Mouse (Mus musculus) embryonic stem cell, embryonic (primary cell): ENCODE results near the gene Ldlr.

Experiments
- CTCF ChIA-PET, 4 experiments: fragments of 300-600 bp in 2 of 4; fragments of 350-600 bp in 2 of 4; sonication (Branson Sonifier 250); formaldehyde crosslinking; loops; one replicate each; lab custom pipeline; 2022; ENCODE audit warnings: inconsistent platforms in 2 of 4; lab: Charles Lee
- POLR2A ChIA-PET, 4 experiments: fragments of 300-600 bp in 2 of 4; fragments of 350-600 bp in 2 of 4; sonication (Branson Sonifier 250); formaldehyde crosslinking; loops; one replicate each; lab custom pipeline; 2022; ENCODE audit warnings: antibody characterized with exemption in 4 of 4, inconsistent platforms in 1 of 4; lab: Charles Lee

Gene Ldlr

GRCm38 (mm10) chr9:21737188-21737587 is 13.9 kb downstream of the Ldlr start:
- ChIA-PET POLR2A (interaction anchor here in 3 of 4 experiments (0.8 to 26.2 kb wide), 19 partner anchors 12 to 196 kb away, joined by 3 to 656 read pairs (median 6); partner anchors contain the start of genes Ldlr (in 3 of the 3), Kank2 (in 2 of the 3), Spc24 (in 2 of the 3) and Timm29 (in 1 of the 3)), CTCF (interaction anchor here in 3 of 4 experiments (0.9 to 2.3 kb wide), 6 partner anchors 13 to 136 kb away, joined by 3 to 13 read pairs (median 6); partner anchors contain the start of gene Spc24 (in 1 of the 3))

GRCm38 (mm10) chr9:21738776-21739175 is 15.5 kb downstream of the Ldlr start:
- ChIA-PET CTCF (interaction anchor here in 2 of 4 experiments (0.9 to 2.0 kb wide), 2 partner anchors 14 to 66 kb away, joined by 3 to 5 read pairs; no protein-coding TSS in a partner anchor), POLR2A (interaction anchor here in 3 of 4 experiments (0.9 to 26.2 kb wide), 9 partner anchors 11 to 79 kb away, joined by 3 to 656 read pairs (median 9); partner anchors contain the start of genes Ldlr (in 3 of the 3) and Spc24 (in 1 of the 3))

GRCm38 (mm10) chr9:21740427-21740826 is 17.1 kb downstream of the Ldlr start:
- ChIA-PET CTCF (interaction anchor here in 3 of 4 experiments (0.6 to 1.2 kb wide), 3 partner anchors 20 to 64 kb away, joined by 3 read pairs; no protein-coding TSS in a partner anchor), POLR2A (interaction anchor here in 3 of 4 experiments (0.6 to 26.2 kb wide), 14 partner anchors 9 to 98 kb away, joined by 3 to 656 read pairs (median 6); partner anchors contain the start of genes Ldlr (in 3 of the 3) and Spc24 (in 2 of the 3))

GRCm38 (mm10) chr9:21741514-21741913 is 18.2 kb downstream of the Ldlr start:
- CTCF ChIA-PET, result no interaction called here
- POLR2A ChIA-PET, result interaction anchor here in 3 of 4 experiments (0.7 to 26.2 kb wide), 13 partner anchors 9 to 53 kb away, joined by 3 to 656 read pairs (median 4); partner anchors contain the start of genes Ldlr (in 2 of the 3) and Spc24 (in 2 of the 3)

GRCm38 (mm10) chr9:21747238-21747774 is 24.0 kb downstream of the Ldlr start:
- POLR2A ChIA-PET, result interaction anchor here in 3 of 4 experiments (0.8 to 34.0 kb wide), 8 partner anchors 9 to 42 kb away, joined by 3 to 1056 read pairs (median 4); partner anchors contain the start of genes Ldlr (in 2 of the 3), Kank2 (in 1 of the 3) and Spc24 (in 1 of the 3)

GRCm38 (mm10) chr9:21748033-21748432 is 24.8 kb downstream of the Ldlr start:
- ChIA-PET POLR2A (interaction anchor here in 2 of 4 experiments (0.7 to 34.0 kb wide), 9 partner anchors 8 to 39 kb away, joined by 3 to 1056 read pairs (median 4); partner anchors contain the start of genes Ldlr (in 2 of the 2), Spc24 (in 2 of the 2) and Kank2 (in 1 of the 2)), CTCF (interaction anchor here in 1 of 4 experiments (0.6 kb wide), 1 partner anchor 40 kb away, joined by 3 read pairs; no protein-coding TSS in a partner anchor)

More at GRCm38 (mm10) chr9:21747238-21747774, 24.0 kb downstream of the Ldlr start:
- CTCF ChIA-PET, result interaction anchor here in 2 of 4 experiments (0.6 to 0.7 kb wide), 2 partner anchors 57 to 432 kb away, joined by 3 read pairs; no protein-coding TSS in a partner anchor

- ChIA-PET CTCF (interaction anchor here in 2 of 4 experiments (0.6 to 1.5 kb wide), 2 partner anchors 39 to 147 kb away, joined by 3 to 4 read pairs; no protein-coding TSS in a partner anchor), POLR2A (interaction anchor here in 2 of 4 experiments (0.7 to 34.0 kb wide), 9 partner anchors 9 to 39 kb away, joined by 3 to 1056 read pairs (median 4); partner anchors contain the start of genes Ldlr (in 2 of the 2), Spc24 (in 2 of the 2) and Kank2 (in 1 of the 2))
Observed at GRCm38 (mm10) chr9:21748491-21748890, 25.2 kb downstream of the Ldlr start.

DNA sequence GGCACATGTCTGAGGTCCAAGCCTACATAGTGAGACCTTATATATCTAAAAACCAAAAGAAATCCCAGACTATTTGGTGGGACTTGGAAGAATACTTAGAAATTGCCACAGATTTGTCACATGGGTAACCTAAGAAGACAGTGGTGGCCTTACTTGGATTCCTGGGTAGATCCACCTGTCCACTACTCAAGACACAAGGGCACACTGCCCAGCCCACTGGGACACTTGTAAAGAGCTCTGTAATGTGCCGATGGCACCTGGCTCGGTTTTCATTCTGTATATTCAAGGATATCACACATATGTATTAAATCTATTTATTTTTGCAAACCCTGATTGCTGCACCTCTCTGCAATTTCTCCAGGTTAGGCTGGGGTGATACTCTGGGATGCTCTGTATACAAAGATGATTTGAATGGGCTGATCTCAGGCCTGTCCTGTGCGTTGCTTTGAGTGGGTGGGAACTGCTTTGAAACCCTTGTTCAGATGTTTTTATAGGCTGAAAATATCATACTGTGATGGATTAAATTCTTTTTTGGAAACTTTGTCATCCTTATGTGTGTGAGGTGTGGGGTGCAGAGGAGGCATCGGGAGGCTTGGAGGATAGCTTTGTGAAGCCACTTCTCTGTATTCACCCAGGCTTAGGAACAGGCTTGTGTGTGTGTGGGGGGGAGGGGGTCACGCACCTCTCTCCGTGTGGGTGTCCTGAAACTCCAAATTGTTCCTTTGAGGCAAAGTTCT is 26.3 kb downstream of the Ldlr start:
- ChIA-PET POLR2A (interaction anchor here (0.6 to 34.0 kb wide), 14 partner anchors 10 to 128 kb away, joined by 3 to 1056 read pairs (median 6); partner anchors contain the start of genes Ldlr (in 3 of the 4), Kank2 (in 2 of the 4) and Spc24 (in 2 of the 4)), CTCF (interaction anchor here in 3 of 4 experiments (0.5 to 1.5 kb wide), 7 partner anchors 10 to 406 kb away, joined by 4 to 9 read pairs (median 4); no protein-coding TSS in a partner anchor)

DNA sequence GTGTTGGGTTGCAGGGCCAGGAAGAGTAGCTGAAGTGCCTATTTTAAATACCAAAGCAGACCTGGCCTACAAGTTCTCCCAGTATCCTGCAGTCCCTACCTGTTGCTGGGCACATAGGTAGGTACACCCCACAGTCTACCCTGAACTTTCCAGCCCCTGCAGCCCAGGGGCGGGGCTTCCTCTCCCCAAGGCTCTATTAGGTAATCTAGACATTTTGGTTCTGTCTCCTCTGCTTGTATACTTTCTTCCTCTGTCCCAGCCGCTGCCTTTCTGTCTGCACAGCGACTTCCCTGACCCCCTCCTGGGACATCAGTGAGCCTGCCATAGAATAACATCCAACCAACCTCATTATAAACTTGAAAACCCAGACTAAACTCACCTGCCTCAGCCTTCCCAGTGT is 27.1 kb downstream of the Ldlr start:
- ChIA-PET CTCF (interaction anchor here (0.6 to 1.4 kb wide), 6 partner anchors 10 to 406 kb away, joined by 4 to 10 read pairs (median 5); no protein-coding TSS in a partner anchor), POLR2A (interaction anchor here in 3 of 4 experiments (0.5 to 34.0 kb wide), 18 partner anchors 9 to 127 kb away, joined by 3 to 1056 read pairs (median 6); partner anchors contain the start of genes Ldlr (in 3 of the 3), Spc24 (in 3 of the 3) and Kank2 (in 2 of the 3))

DNA sequence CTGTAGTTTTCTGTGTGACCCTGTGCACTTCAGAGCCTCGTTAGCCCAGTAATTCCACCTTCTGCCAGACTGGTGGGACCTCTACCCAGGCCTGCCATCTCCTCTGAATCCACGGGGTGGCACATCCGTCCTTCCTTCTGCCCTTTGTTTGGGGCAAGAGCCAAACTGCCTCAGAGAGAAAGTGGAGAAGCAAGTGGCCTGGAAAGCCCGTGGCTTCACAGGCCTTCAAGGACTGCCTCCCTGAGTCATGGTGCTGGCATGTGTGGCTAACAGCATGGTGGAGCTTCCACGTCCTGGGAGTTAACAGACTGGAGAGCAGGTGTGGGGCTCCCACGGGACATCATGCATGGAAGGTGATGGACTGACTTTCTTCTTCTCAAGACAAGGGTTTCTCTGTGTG is 28.1 kb downstream of the Ldlr start:
- CTCF ChIA-PET, result interaction anchor here in 2 of 4 experiments (2.7 kb wide), 2 partner anchors 53 kb away, joined by 10 to 17 read pairs; no protein-coding TSS in a partner anchor
- POLR2A ChIA-PET, result interaction anchor here in 3 of 4 experiments (0.6 to 34.0 kb wide), 13 partner anchors 10 to 54 kb away, joined by 3 to 1056 read pairs (median 8); partner anchors contain the start of genes Kank2 (in 2 of the 3), Ldlr (in 2 of the 3) and Spc24 (in 1 of the 3)

DNA sequence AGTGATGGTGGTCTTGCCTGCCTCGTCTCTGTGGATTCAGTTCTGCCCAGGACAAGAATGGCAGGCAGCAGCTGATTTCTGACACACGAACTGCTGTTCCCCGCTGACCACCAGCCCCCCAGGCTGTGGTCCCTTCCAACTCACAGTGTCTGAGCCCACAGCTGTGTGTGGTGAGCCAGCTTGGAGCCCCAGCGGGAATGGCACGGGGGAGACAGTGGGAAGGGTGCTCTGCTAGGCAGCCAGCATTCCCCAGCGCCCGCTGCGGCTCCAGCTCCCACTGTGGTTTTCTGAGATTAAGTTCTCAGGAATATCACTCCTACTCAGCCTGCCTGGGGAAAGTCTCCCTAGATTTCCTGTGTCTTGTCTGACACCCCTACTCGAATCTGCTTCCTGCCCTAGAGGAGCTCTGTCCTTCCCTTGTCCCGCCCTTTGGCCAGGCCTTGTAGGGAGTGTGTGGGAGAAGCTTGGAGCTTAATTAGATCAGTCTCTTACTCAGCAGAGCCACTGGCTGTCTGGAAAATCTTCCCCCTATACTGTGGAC is 29.0 kb downstream of the Ldlr start:
- CTCF ChIA-PET, result interaction anchor here (0.6 to 2.7 kb wide), 22 partner anchors 8 to 151 kb away, joined by 3 to 17 read pairs (median 4); no protein-coding TSS in a partner anchor
- POLR2A ChIA-PET, result interaction anchor here (0.5 to 34.0 kb wide), 42 partner anchors 8 to 723 kb away, joined by 3 to 1056 read pairs (median 4); partner anchors contain the start of genes Kank2 (in 3 of the 4), Ldlr (in 3 of the 4), Ccdc159 (in 1 of the 4) and Icam4 (in 1 of the 4)

DNA sequence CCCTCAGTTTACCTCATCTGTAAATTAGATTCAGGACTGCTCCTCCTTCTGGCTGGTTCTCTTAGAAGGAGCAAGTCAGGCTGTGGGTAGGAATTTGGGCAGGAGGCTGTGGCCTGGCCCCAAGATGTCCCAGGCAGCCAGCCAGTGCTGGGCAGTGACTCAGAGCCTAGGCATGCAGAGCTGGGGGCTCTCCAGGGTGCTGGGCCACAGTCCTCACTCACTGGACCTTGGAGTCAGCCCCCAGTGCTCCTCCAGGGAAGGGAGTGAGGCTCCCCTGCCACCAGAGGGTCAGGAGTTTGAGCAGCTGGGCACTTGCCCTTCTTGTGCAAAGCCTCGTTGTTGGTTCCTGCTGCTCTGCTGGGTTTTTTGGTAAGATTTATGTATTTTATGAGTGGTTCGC is 30.7 kb downstream of the Ldlr start:
- ChIA-PET CTCF (interaction anchor here in 3 of 4 experiments (0.5 to 2.7 kb wide), 7 partner anchors 14 to 82 kb away, joined by 3 to 17 read pairs (median 4); no protein-coding TSS in a partner anchor), POLR2A (interaction anchor here (0.5 to 34.0 kb wide), 18 partner anchors 8 to 210 kb away, joined by 3 to 1056 read pairs (median 5); partner anchors contain the start of genes Kank2 (in 3 of the 4), Ldlr (in 3 of the 4) and Spc24 (in 1 of the 4))

GRCm38 (mm10) chr9:21754516-21755321 is 31.4 kb downstream of the Ldlr start:
- CTCF ChIA-PET, result interaction anchor here in 3 of 4 experiments (0.5 to 1.3 kb wide), 6 partner anchors 15 to 153 kb away, joined by 3 to 6 read pairs (median 3); no protein-coding TSS in a partner anchor
- POLR2A ChIA-PET, result interaction anchor here (0.5 to 34.0 kb wide), 17 partner anchors 9 to 202 kb away, joined by 3 to 1056 read pairs (median 5); partner anchors contain the start of genes Ldlr (in 3 of the 4), Kank2 (in 2 of the 4) and Spc24 (in 1 of the 4)

GRCm38 (mm10) chr9:21758576-21759529 is 35.6 kb downstream of the Ldlr start:
- POLR2A ChIA-PET, result interaction anchor here in 3 of 4 experiments (0.6 to 49.8 kb wide), 27 partner anchors 5 to 450 kb away, joined by 3 to 1056 read pairs (median 6); partner anchors contain the start of genes Ldlr (in 3 of the 3), Kank2 (in 2 of the 3), Smarca4 (in 1 of the 3) and Spc24 (in 1 of the 3)

More at GRCm38 (mm10) chr9:21758576-21759529, 35.6 kb downstream of the Ldlr start:
- CTCF ChIA-PET, result interaction anchor here in 3 of 4 experiments (0.9 to 3.9 kb wide), 3 partner anchors 46 kb away, joined by 3 to 35 read pairs (median 4); no protein-coding TSS in a partner anchor
